Mouse (Mus musculus) heart, embryonic 16.5 days (tissue): ENCODE measurements around the gene Scgb2b21. TPM values are rescaled to one million over a fixed set of nuclear protein-coding genes. Genes with fewer than 3 reads are reported as not detected.
"Not testable (repeated sequence)": the region's sequence is repeated elsewhere in the genome, so short reads cannot be mapped to it uniquely, and the experiment has no call there.

ENCODE experiments used
- ATAC-seq: fragments of 200-750 bp; cut with Nextera tagmentation; replicated peaks from 2 replicates; pipeline ENCODE4 v1.8.0; 2017; ENCODE audit warnings: moderate number of reproducible peaks; ENCODE audit not compliant: insufficient read depth, low FRiP score; ENCODE audit errors: extremely low read depth
- H3K27ac ChIP-seq: fragments of 300-500 bp; sonication (generic); 2 replicates; pipeline ENCODE4 v1.5.1; 2014; ENCODE audit warnings: mild to moderate bottlenecking, low read length, control low read depth, moderate library complexity
- H3K27me3 ChIP-seq: fragments of 300-500 bp; sonication (generic); 2 replicates; pipeline ENCODE4 v1.6.1; 2014; ENCODE audit warnings: low read length, mixed read lengths; ENCODE audit not compliant: control insufficient read depth, insufficient read depth
- H3K36me3 ChIP-seq: fragments of 300-500 bp; sonication (generic); 2 replicates; pipeline ENCODE4 v1.6.1; 2014; ENCODE audit not compliant: control insufficient read depth, insufficient read depth
- H3K4me1 ChIP-seq: fragments of 300-500 bp; sonication (generic); 2 replicates; pipeline ENCODE4 v1.6.1; 2014; ENCODE audit warnings: low read length, mixed read lengths; ENCODE audit not compliant: control insufficient read depth, insufficient read depth
- H3K4me2 ChIP-seq: fragments of 300-500 bp; sonication (generic); 2 replicates; pipeline ENCODE4 v1.6.1; 2014; ENCODE audit warnings: low read depth, mild to moderate bottlenecking, control low read depth, low read length
- H3K4me3 ChIP-seq: fragments of 300-500 bp; sonication (generic); 2 replicates; pipeline ENCODE4 v1.5.1; 2014; ENCODE audit warnings: mild to moderate bottlenecking, control low read depth, low read length
- H3K9ac ChIP-seq: fragments of 300-500 bp; sonication (generic); 2 replicates; pipeline ENCODE4 v1.6.1; 2014; ENCODE audit warnings: low read length, control low read depth
- H3K9me3 ChIP-seq: fragments of 300-500 bp; sonication (generic); replicated peaks from 2 replicates; pipeline ENCODE4 v1.6.1; 2016; ENCODE audit warnings: low read length; ENCODE audit not compliant: control insufficient read depth
- WGBS: fragments of 180-500 bp; shearing (Covaris S2); extraction: QIAGEN DNeasy Blood & Tissue Kit; methylation state at CpG from one replicate; pipeline ENCODE4 v1.1.7; 2014; 5-methylcytosine and 5-hydroxymethylcytosine counted together
- polyA plus RNA-seq: library from polyadenylated mRNA; unstranded; fragments of >200 nt; fragmentation: Nextera tagmentation; extraction: Ambion mirVana; gene quantifications from 2 replicates; pipeline ENCODE4 v1.2.1, GENCODE M21; 2015

Gene Scgb2b21
- polyA plus RNA-seq = not detected in 2 replicates

DNA sequence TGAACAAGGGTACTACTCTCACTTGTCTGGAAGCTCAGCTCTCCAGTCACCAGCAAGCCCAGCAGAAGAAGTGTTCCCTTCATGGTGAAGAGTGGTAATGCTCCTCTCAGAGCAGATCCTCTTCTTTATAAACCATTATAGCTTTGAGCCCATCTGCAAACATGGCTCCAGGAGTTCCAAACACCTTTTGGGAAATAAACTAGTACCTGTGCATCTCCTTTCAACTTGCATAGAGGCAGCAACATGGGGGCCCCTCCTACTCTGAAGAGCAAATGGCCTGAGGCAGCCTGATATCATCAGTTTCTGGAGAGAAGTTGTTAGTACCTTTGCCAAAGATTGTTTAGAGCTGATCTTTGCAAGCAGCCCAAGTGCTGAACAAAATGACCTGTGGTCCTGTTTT, at the start of gene Scgb2b21:
Scgb2b21 (minus strand) TSS at position 101 of the 400 bp plus-strand sequence.
- Histone ChIP-seq H3K36me3 (no peaks in the 10 kb centered on the region), H3K4me2 (no peak within 1 kb of the TSS), H3K9ac (no peak within 1 kb of the TSS), H3K27me3 (no peaks in the 10 kb centered on the region), H3K9me3 (peaks cover 27% of the 10 kb centered on the region), H3K4me3 (no peak within 1 kb of the TSS), H3K27ac (no peak within 1 kb of the TSS), H3K4me1 (no peaks in the 10 kb centered on the region)
- ATAC-seq = no peak

GRCm38 (mm10) chr7:33543420-33543819, 23.2 kb upstream of the Scgb2b21 start:
- not testable (repeated sequence) for H3K27ac ChIP-seq, H3K9me3 ChIP-seq, H3K9ac ChIP-seq, H3K4me1 ChIP-seq, H3K4me2 ChIP-seq, ATAC-seq, H3K27me3 ChIP-seq, H3K4me3 ChIP-seq, H3K36me3 ChIP-seq
- WGBS = 82% methylated on average over 12 of the region's 12 CpGs

Other genes starting within 250 kb of the Scgb2b21 start
- not detected in 2 replicates for gene Scgb2b19, start 240.1 kb downstream of the Scgb2b21 start, polyA plus RNA-seq
- not detected in 2 replicates for gene Scgb1b19, start 233.2 kb downstream of the Scgb2b21 start, polyA plus RNA-seq
- not detected in 2 replicates for gene Scgb2b20, start 154.1 kb downstream of the Scgb2b21 start, polyA plus RNA-seq
- gene Scgb1b20, start 147.2 kb downstream of the Scgb2b21 start, polyA plus RNA-seq = not detected in 2 replicates
- not detected in 2 replicates for gene Scgb2b24, start 218.9 kb upstream of the Scgb2b21 start, polyA plus RNA-seq
- not detected in 2 replicates for gene Scgb1b24, start 223.3 kb upstream of the Scgb2b21 start, polyA plus RNA-seq